Mouse (Mus musculus) thymus, adult 2 months (tissue): ENCODE data around the gene Txnrd3.

Experiments used
- CTCF ChIP-seq: fragments of 200-500 bp; IDR thresholded peaks from 2 replicates; pipeline ENCODE4 v1.5.1; 2012; ENCODE audit warnings: mild to moderate bottlenecking, control low read depth, low read length, moderate library complexity, borderline replicate concordance; ENCODE audit not compliant: control insufficient read depth, poor library complexity, insufficient read depth; ENCODE audit errors: extremely low read depth
- POLR2A ChIP-seq: fragments of 200-500 bp; IDR thresholded peaks from 2 replicates; pipeline ENCODE4 v1.6.1; 2012; ENCODE audit warnings: mild to moderate bottlenecking, low read length, control low read depth, moderate library complexity; ENCODE audit not compliant: control insufficient read depth, poor library complexity, insufficient read depth; ENCODE audit errors: extremely low read depth

- peak; percentile 33; the same call in 1 of the 2 replicates for TF ChIP-seq CTCF
- peak; percentile 43; the same call in 1 of the 2 replicates for TF ChIP-seq POLR2A
These were observed 48.6 kb upstream of the Txnrd3 start, which contains the start of gene Chchd6 for GRCm38 (mm10) chr6:89595018-89595776.
